Mouse (Mus musculus): ENCODE results near the gene Atat1. TPM values are rescaled to one million over a fixed set of nuclear protein-coding genes. Genes with fewer than 3 reads are reported as not detected.

Atat1 gene
- polyA plus RNA-seq, 1 experiment from 2014 or later: 131 TPM

MicroRNAs within 50 kb of the gene (microRNA counts, 519-probe panel; counts per million panel counts)
- microRNA mmu-miR-1894-3p (684 counts per million, percentile 72 among the panel's probes with 10 or more counts), microRNA mmu-miR-1894-5p (684 counts per million, percentile 72 among the panel's probes with 10 or more counts)

Small RNA genes within 50 kb of the gene (microRNA-seq; reads per million reads assigned to microRNA genes)
- gene Gm28033 (0.88 reads per million), gene Mir1894 (not detected)

Other genes starting within 250 kb of the Atat1 start
- 21.1 and 21.5 TPM in 2 replicates for gene Vars2, start 242.5 kb downstream of the Atat1 start, polyA plus RNA-seq (2016; fragmentation: Nextera tagmentation; extraction: Ambion mirVana)
- 67.0 and 72.4 TPM in 2 replicates for gene Gtf2h4, start 236.3 kb downstream of the Atat1 start, polyA plus RNA-seq (2016; fragmentation: Nextera tagmentation; extraction: Ambion mirVana)
- 18.3 and 21.9 TPM in 2 replicates for gene Ddr1, start 205.5 kb downstream of the Atat1 start, polyA plus RNA-seq (2016; fragmentation: Nextera tagmentation; extraction: Ambion mirVana)
- gene Ier3, start 88.4 kb downstream of the Atat1 start, polyA plus RNA-seq (2016; fragmentation: Nextera tagmentation; extraction: Ambion mirVana): 4.5 and 5.5 TPM in 2 replicates
- 43.0 and 49.7 TPM in 2 replicates for gene Flot1, start 86.8 kb downstream of the Atat1 start, polyA plus RNA-seq (2016; fragmentation: Nextera tagmentation; extraction: Ambion mirVana)
- gene Tubb5, start 71.8 kb downstream of the Atat1 start, polyA plus RNA-seq (2016; fragmentation: Nextera tagmentation; extraction: Ambion mirVana): 1,509 and 1,575 TPM in 2 replicates
- 23.2 and 27.3 TPM in 2 replicates for gene Mdc1, start 68.6 kb downstream of the Atat1 start, polyA plus RNA-seq (2016; fragmentation: Nextera tagmentation; extraction: Ambion mirVana)
- gene Nrm, start 48.8 kb downstream of the Atat1 start, polyA plus RNA-seq (2016; fragmentation: Nextera tagmentation; extraction: Ambion mirVana): 61.7 and 67.1 TPM in 2 replicates
- 21.4 and 22.1 TPM in 2 replicates for gene Ppp1r18, start 44.5 kb downstream of the Atat1 start, polyA plus RNA-seq (2016; fragmentation: Nextera tagmentation; extraction: Ambion mirVana)
- gene Dhx16, start 30.3 kb downstream of the Atat1 start, polyA plus RNA-seq (2016; fragmentation: Nextera tagmentation; extraction: Ambion mirVana): 58.4 and 62.4 TPM in 2 replicates
- 23.2 and 27.6 TPM in 2 replicates for gene 2310061I04Rik, start 12.6 kb downstream of the Atat1 start, polyA plus RNA-seq (2016; fragmentation: Nextera tagmentation; extraction: Ambion mirVana)
- 87.6 and 122 TPM in 2 replicates for gene Mrps18b, start 6.3 kb upstream of the Atat1 start, polyA plus RNA-seq (2016; fragmentation: Nextera tagmentation; extraction: Ambion mirVana)
- gene Ppp1r10, start 6.4 kb upstream of the Atat1 start, polyA plus RNA-seq (2016; fragmentation: Nextera tagmentation; extraction: Ambion mirVana): 52.9 and 63.4 TPM in 2 replicates
- 98.3 and 109 TPM in 2 replicates for gene Abcf1, start 59.7 kb upstream of the Atat1 start, polyA plus RNA-seq (2016; fragmentation: Nextera tagmentation; extraction: Ambion mirVana)
- gene Gnl1, start 69.8 kb upstream of the Atat1 start, polyA plus RNA-seq (2016; fragmentation: Nextera tagmentation; extraction: Ambion mirVana): 61.6 and 63.1 TPM in 2 replicates
- gene Prr3, start 70.2 kb upstream of the Atat1 start, polyA plus RNA-seq (2016; fragmentation: Nextera tagmentation; extraction: Ambion mirVana): 44.9 and 49.4 TPM in 2 replicates
- 3.2 and 4.0 TPM in 2 replicates for gene H2-T24, start 110.5 kb upstream of the Atat1 start, polyA plus RNA-seq (2016; fragmentation: Nextera tagmentation; extraction: Ambion mirVana)
- 1.2 and 1.5 TPM in 2 replicates for gene H2-T23, start 122.8 kb upstream of the Atat1 start, polyA plus RNA-seq (2016; fragmentation: Nextera tagmentation; extraction: Ambion mirVana)
- 5.6 and 9.7 TPM in 2 replicates for gene H2-T22, start 132.7 kb upstream of the Atat1 start, polyA plus RNA-seq (2016; fragmentation: Nextera tagmentation; extraction: Ambion mirVana)
- not detected in 2 replicates for gene Gm6034, start 132.9 kb upstream of the Atat1 start, polyA plus RNA-seq (2016; fragmentation: Nextera tagmentation; extraction: Ambion mirVana)
- not detected in 2 replicates for gene Gm11127, start 148.3 kb upstream of the Atat1 start, polyA plus RNA-seq (2016; fragmentation: Nextera tagmentation; extraction: Ambion mirVana)
- gene Gm19684, start 211.6 kb upstream of the Atat1 start, polyA plus RNA-seq (2016; fragmentation: Nextera tagmentation; extraction: Ambion mirVana): not detected in 2 replicates
- gene Gm7030, start 219.3 kb upstream of the Atat1 start, polyA plus RNA-seq (2016; fragmentation: Nextera tagmentation; extraction: Ambion mirVana): not detected in 2 replicates